Mouse (Mus musculus) stomach, postnatal 0 days (tissue): ENCODE data around the gene Lamp1. TPM values are rescaled to one million over a fixed set of nuclear protein-coding genes. Genes with fewer than 3 reads are reported as not detected.
"Not testable (repeated sequence)": the region's sequence is repeated elsewhere in the genome, so short reads cannot be mapped to it uniquely, and the experiment has no call there.

Experiments used
- ATAC-seq: fragments of 200-750 bp; cut with Nextera tagmentation; 2 replicates; pipeline ENCODE4 v1.8.0; 2017; ENCODE audit not compliant: low FRiP score, low TSS enrichment
- DNase-seq: peaks from one replicate; pipeline ENCODE4 v3.0.0-alpha.2; 2016; ENCODE audit warnings: low spot score
- H3K27ac ChIP-seq: fragments of 300-500 bp; sonication (generic); replicated peaks from 2 replicates; pipeline ENCODE4 v1.5.1; 2014; ENCODE audit warnings: mild to moderate bottlenecking, control low read depth
- H3K27me3 ChIP-seq: fragments of 300-500 bp; sonication (generic); 2 replicates; pipeline ENCODE4 v1.6.1; 2014; ENCODE audit warnings: low read length; ENCODE audit not compliant: control insufficient read depth, insufficient read depth
- H3K36me3 ChIP-seq: fragments of 300-500 bp; sonication (generic); 2 replicates; pipeline ENCODE4 v1.6.1; 2014; ENCODE audit warnings: low read length, mixed read lengths; ENCODE audit not compliant: control insufficient read depth, insufficient read depth
- H3K4me1 ChIP-seq: fragments of 300-500 bp; sonication (generic); replicated peaks from 2 replicates; pipeline ENCODE4 v1.6.1; 2014; ENCODE audit warnings: antibody characterized with exemption; ENCODE audit not compliant: control insufficient read depth, insufficient read depth
- H3K4me2 ChIP-seq: fragments of 300-500 bp; sonication (generic); replicated peaks from 2 replicates; pipeline ENCODE4 v1.6.1; 2014; ENCODE audit warnings: low read depth, mild to moderate bottlenecking, control low read depth, moderate library complexity
- H3K4me3 ChIP-seq: fragments of 300-500 bp; sonication (generic); 2 replicates; pipeline ENCODE4 v1.5.1; 2014; ENCODE audit warnings: low read depth, low read length, control low read depth
- H3K9ac ChIP-seq: fragments of 300-500 bp; sonication (generic); 2 replicates; pipeline ENCODE4 v1.6.1; 2014; ENCODE audit warnings: mild to moderate bottlenecking, low read length, control low read depth, mixed read lengths
- H3K9me3 ChIP-seq: fragments of 300-500 bp; sonication (generic); 2 replicates; pipeline ENCODE4 v1.6.1; 2016; ENCODE audit warnings: low read length; ENCODE audit not compliant: control insufficient read depth
- CTCF ChIP-seq: IDR thresholded peaks from 2 replicates; pipeline ENCODE4 v1.5.1; 2016; ENCODE audit warnings: antibody characterized with exemption, low read depth, mild to moderate bottlenecking, moderate library complexity
- EP300 ChIP-seq: optimal IDR thresholded peaks from 2 replicates; pipeline ENCODE3; 2016; ENCODE audit warnings: antibody characterized with exemption
- WGBS: fragments of 180-500 bp; shearing (Covaris S2); extraction: QIAGEN DNeasy Blood & Tissue Kit; methylation state at CpG from one replicate; pipeline ENCODE4 v1.1.7; 2014; 5-methylcytosine and 5-hydroxymethylcytosine counted together
- polyA plus RNA-seq: library from polyadenylated mRNA; unstranded; fragments of >200 nt; fragmentation: Nextera tagmentation; extraction: Ambion mirVana; gene quantifications from 2 replicates; pipeline ENCODE4 v1.2.1, GENCODE M21; 2015

The Lamp1 gene
- polyA plus RNA-seq, 1 experiment from 2014 or later: 260 TPM

DNA sequence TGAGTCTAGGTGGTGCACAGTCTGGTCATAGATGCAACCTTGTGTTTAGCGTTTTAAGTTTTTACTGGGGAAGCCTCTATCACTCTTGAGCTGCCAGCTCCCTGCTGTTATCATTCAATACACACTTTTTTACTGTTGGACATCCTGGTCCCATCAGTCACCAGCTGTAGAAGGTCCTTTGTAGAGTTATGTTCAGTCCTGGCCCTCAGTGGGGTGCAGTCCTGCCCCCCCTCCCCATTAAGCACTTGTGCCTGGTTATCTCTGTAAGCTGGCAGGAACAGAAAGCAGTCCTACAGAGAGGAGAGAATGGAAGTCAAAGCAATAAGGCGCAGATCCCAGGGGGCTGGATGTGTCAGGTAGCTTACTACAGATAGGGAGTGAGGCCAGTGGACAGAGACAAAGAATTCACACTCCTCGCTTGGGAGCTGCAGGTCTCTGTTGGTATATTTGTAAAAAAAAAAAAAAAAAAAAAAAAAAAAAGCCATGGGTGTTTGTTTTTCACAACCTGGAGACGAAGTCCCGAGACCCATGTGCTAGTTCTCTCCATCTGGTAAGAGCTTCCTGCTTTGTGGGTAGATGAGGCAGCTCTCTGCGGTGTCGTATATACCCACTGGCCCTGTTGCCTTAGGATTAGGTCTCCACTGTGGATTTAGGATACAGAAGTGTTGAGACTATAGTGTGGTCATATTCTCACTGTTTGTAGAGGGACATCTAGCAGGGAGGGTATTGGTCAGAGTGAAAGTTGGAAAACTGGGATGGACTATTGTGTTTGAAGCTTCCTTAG, 37.9 kb upstream of the Lamp1 start:
- Histone ChIP-seq H3K4me2 (no peak overlapping the region), H3K4me3 (no peak overlapping the region), H3K36me3 (peaks cover 23% of the 10 kb centered on the region), H3K4me1 (no peaks in the 10 kb centered on the region), H3K9me3 (no peaks in the 10 kb centered on the region), H3K9ac (no peak overlapping the region), H3K27ac (no peak overlapping the region), H3K27me3 (no peaks in the 10 kb centered on the region)
- TF ChIP-seq CTCF (no peak), EP300 (no peak)
- ATAC-seq (no peak), DNase-seq (no peak)
- 77% methylated on average over 7 of the region's 7 CpGs for WGBS

DNA sequence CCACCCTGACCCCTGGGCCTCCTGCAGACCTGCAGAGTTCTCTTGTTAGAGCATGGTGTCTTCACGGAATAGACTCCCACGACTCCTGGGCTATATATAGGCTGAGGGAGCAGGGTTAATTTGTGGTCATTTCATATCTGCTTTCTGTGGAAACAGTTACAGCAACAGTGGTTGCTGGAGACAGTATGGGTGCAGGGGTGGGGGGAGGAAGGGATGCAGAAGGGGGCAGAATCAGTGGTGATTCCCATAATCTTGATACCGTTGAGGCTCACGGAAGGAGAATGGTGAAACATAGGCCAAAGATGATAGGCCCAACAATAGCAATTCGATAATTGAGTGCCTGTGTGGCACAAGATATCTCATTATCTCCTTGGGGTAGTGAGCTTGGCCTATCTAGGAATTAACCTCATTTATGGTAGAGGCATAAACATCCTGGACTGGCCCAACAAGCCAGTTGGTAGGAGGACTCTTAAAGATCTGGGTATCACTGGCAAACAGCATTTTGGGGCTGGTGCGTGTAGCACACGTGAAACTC, 36.0 kb upstream of the Lamp1 start:
- H3K36me3 ChIP-seq: peaks cover 23% of the 10 kb centered on the region
- no peak for ATAC-seq
- H3K4me3 ChIP-seq: no peak overlapping the region
- H3K4me1 ChIP-seq: no peaks in the 10 kb centered on the region
- H3K9me3 ChIP-seq: no peaks in the 10 kb centered on the region
- WGBS: 92% methylated on average over 7 of the region's 7 CpGs
- H3K27me3 ChIP-seq: no peaks in the 10 kb centered on the region
- DNase-seq: no peak
- no peak for TF ChIP-seq EP300
- TF ChIP-seq CTCF: no peak
- H3K27ac ChIP-seq: no peak overlapping the region
- H3K4me2 ChIP-seq: no peak overlapping the region
- no peak overlapping the region for H3K9ac ChIP-seq

DNA sequence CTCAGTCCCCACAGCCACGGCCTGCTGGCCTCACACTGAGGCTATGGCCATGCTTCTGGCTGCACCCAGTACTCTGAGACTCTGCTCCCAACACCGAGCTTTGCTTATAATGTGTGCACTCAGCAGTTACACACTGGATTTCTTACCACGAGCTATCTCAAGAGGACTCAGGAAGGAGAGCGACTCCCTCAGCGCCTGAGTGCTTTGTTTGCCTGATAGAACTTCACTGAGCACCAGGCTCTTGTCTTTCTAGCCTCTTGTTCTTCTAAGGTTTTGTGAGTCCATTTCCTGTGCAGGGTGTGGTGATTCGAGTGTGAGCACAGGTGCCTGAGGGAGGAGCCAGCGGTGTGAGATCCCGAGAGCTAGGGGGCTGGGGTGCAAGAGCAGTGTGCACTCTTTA, 34.1 kb upstream of the Lamp1 start:
- Histone ChIP-seq H3K27me3 (no peaks in the 10 kb centered on the region), H3K36me3 (peaks cover 27% of the 10 kb centered on the region), H3K27ac (no peak overlapping the region), H3K4me1 (no peaks in the 10 kb centered on the region), H3K4me3 (no peak overlapping the region), H3K9me3 (no peaks in the 10 kb centered on the region), H3K4me2 (no peak overlapping the region), H3K9ac (no peak overlapping the region)
- no peak for ATAC-seq
- WGBS: 87% methylated on average over 8 of the region's 8 CpGs
- no peak for DNase-seq
- no peak for TF ChIP-seq EP300

DNA sequence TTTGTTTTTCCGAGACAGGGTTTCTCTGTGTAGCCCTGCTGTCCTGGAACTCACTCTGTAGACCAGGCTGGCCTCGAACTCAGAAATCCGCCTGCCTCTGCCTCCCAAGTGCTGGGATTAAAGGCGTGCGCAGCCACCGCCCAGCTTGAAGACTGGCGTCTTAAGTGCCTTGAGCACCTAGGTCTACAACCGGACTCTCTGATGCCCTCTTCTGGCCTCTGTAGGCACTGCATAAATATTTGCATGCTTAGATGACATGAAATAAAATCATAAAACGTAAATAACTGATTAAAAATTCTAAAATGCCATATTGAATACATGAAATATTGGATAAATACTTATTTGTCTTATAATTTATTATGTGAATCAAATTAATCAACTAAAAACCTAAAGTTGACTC, 26.7 kb upstream of the Lamp1 start:
- WGBS: 68% methylated on average over 9 of the region's 9 CpGs
- DNase-seq: peak; percentile 50
- ATAC-seq, H3K9me3 ChIP-seq, H3K4me3 ChIP-seq, H3K27me3 ChIP-seq, H3K27ac ChIP-seq, H3K4me2 ChIP-seq, H3K4me1 ChIP-seq, H3K9ac ChIP-seq: not testable (repeated sequence)
- peaks cover 48% of the 10 kb centered on the region for H3K36me3 ChIP-seq
- peak; percentile 69 for TF ChIP-seq CTCF

DNA sequence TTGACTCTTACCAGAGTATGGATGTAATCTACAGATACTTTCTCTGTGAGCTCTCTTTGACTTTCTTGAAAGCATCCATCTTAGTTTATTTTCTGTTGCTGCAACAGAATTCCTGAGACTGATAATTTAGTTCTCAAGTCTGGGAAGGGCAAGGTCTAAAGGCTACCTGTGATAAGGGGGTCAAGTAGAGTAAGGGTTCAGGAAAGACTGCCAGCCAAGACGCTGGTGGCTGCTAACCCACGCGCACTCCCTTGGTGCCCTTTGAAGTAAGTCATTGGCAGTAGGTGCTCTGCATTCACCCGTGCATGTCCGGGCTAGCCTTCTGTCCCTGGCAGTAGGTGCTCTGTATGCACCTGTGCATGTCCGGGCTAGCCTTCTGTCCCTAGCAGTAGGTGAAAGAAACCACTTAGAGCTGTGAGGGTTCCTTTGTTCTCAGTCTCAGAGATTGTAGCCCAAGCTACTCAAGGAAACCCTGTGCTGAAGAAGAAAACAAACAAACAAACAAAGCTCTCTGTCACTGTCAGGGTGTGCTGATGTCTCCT, 19.2 kb upstream of the Lamp1 start:
- Histone ChIP-seq H3K27me3 (no peaks in the 10 kb centered on the region), H3K9ac (no peak overlapping the region), H3K36me3 (peaks cover 60% of the 10 kb centered on the region), H3K4me1 (no peaks in the 10 kb centered on the region), H3K9me3 (no peaks in the 10 kb centered on the region), H3K4me2 (no peak overlapping the region), H3K27ac (no peak overlapping the region), H3K4me3 (no peak overlapping the region)
- WGBS: 88% methylated on average over 6 of the region's 6 CpGs
- DNase-seq: no peak
- ATAC-seq: no peak
- TF ChIP-seq CTCF (no peak), EP300 (no peak)

DNA sequence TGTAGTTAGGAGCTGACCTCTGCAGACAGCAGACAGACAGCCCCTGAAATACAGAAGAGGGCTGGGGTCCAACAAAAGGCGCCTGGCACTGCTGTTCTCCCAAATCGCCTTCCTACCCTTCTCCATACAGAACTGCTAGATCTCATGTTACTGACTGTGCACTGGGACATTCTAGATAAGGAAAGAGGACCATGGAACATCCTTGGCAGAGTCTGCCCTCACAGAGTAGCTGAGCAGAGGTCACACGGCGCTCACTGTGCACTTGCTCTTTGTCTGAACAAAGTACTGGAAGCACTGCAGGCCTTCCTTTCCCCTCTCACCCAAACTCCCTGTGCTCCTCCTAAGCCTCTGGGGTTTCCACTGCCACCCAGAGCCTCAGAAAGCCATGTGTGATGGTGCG, 17.3 kb upstream of the Lamp1 start:
- ATAC-seq: no peak

More for the DNA sequence above, 17.3 kb upstream of the Lamp1 start:
- Histone ChIP-seq H3K4me1 (no peaks in the 10 kb centered on the region), H3K9ac (no peak overlapping the region), H3K36me3 (peaks cover 61% of the 10 kb centered on the region), H3K4me3 (no peak overlapping the region), H3K27me3 (no peaks in the 10 kb centered on the region), H3K9me3 (no peaks in the 10 kb centered on the region), H3K27ac (no peak overlapping the region), H3K4me2 (no peak overlapping the region)
- 89% methylated on average over 5 of the region's 5 CpGs for WGBS
- DNase-seq: no peak
- TF ChIP-seq CTCF (no peak), EP300 (no peak)
